In the genomic region with DNA sequence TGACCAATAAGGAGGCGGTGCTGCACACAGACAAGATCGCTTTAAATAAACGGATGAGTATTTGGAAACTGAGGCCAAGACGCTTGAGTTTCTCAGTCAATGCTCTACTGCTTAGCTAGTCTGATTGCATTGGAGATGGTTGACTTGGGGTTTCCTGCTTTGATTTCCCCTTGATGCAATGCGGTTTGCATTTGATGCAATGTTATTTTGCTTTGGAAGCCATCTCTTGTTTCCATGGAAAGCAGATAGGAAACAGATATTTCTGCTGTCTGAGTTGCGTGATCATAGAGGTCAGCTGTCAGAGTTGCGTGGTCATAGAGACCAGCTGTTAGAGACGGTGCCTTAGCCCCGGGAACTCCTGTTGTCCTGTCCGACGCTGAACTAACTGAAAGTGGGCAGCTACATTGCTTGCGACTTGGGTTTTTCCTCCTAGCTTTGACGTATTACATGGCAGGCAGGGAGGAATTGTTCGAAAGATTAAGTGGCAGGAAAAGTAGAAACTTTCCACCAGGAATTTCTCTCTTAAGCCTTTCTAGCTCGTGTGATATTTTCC, we compare ENCODE assay signal across 11 mouse cellular contexts.
DNase-seq lines count a peak whose midpoint lies in the region; ATAC-seq lines count a peak whose summit lies in the region.
"Had no signal": no experiment of that assay in that cellular context is flagged by ENCODE, and none has a peak within 500 bp of the region (broad histone marks: within the 10 kb centered on the region; RNA-seq: fewer than 3 reads in every experiment).

No protein-coding gene starts in this region.

- no peak overlapping the region for H3K4me3 ChIP-seq in kidney, embryonic 16.5 days (ENCODE audit: low read length)
- H3K4me3 ChIP-seq: hindbrain, embryonic 12.5 days; limb, embryonic 13.5 days had no signal

- 53% methylated on average over 15 of the region's 15 CpGs for WGBS in kidney, embryonic 16.5 days

- H3K9me3 ChIP-seq in kidney, embryonic 16.5 days (ENCODE audit: low read length), result no peaks in the 10 kb centered on the region
- H3K9me3 ChIP-seq: hindbrain, embryonic 12.5 days; limb, embryonic 13.5 days had no signal

- 0 out of 2 replicates have a peak overlapping the region, but pooled peaks have one; percentile 31 for H3K9ac ChIP-seq in kidney, embryonic 16.5 days (replicated peaks; ENCODE audit: low read length)
- H3K9ac ChIP-seq: hindbrain, embryonic 12.5 days; limb, embryonic 13.5 days had no signal

- peak overlapping the region; percentile 76 for H3K27ac ChIP-seq in kidney, embryonic 16.5 days (ENCODE audit: low read length)
- H3K27ac ChIP-seq: hindbrain, embryonic 12.5 days; limb, embryonic 13.5 days had no signal

- peaks cover 30% of the 10 kb centered on the region for H3K4me1 ChIP-seq in kidney, embryonic 16.5 days (ENCODE audit: insufficient read depth, low read length)

- H3K27me3 ChIP-seq in kidney, embryonic 16.5 days (ENCODE audit: insufficient read depth, low read length), result no peaks in the 10 kb centered on the region
- H3K27me3 ChIP-seq: hindbrain, embryonic 12.5 days; limb, embryonic 13.5 days had no signal

- peaks cover 3% of the 10 kb centered on the region; the same call in 1 of the 2 replicates for H3K36me3 ChIP-seq in kidney, embryonic 16.5 days (ENCODE audit: insufficient read depth, low read length)
- H3K36me3 ChIP-seq: hindbrain, embryonic 12.5 days had no signal

- peak; percentile 18 for DNase-seq in kidney, adult 11 months
- DNase-seq in kidney, postnatal 10 days, result no peak
- DNase-seq in heart, postnatal 10 days, result peak; percentile 19 to 27
- no peak for DNase-seq in ovary, adult 18-20 months (ENCODE audit: low spot score)
- DNase-seq: cerebellum, postnatal 25 days; layer of hippocampus, postnatal 36 days had no signal

- ATAC-seq in kidney, embryonic 16.5 days (ENCODE audit: low FRiP score, low TSS enrichment), result no peak
- ATAC-seq in megakaryocyte, adult 5-6 weeks (ENCODE audit: poor library complexity, severe bottlenecking), result peak; percentile 17
- ATAC-seq in erythroblast, adult 5-6 weeks (replicated peaks; ENCODE audit: low FRiP score, poor library complexity, severe bottlenecking), result no peak

- intact Hi-C loops in heart, postnatal 10 days (cut with DNase I), result no loop called here

- peak overlapping the region; percentile 21; the same call in 1 of the 2 replicates for H3K4me2 ChIP-seq in kidney, embryonic 16.5 days (replicated peaks; ENCODE audit: low read depth, low read length)
- H3K4me2 ChIP-seq: hindbrain, embryonic 12.5 days; limb, embryonic 13.5 days had no signal

Comparison
In these comparisons a context has a peak if more than half of its experiments do, and no peak if none do; other contexts are left out.
1. DNase-seq: peak in kidney, adult 11 months (single experiment) and heart, postnatal 10 days (2 of 2); none in kidney, postnatal 10 days (single experiment) and ovary, adult 18-20 months (single experiment).